Mouse (Mus musculus): Measurements from ENCODE around the gene Stpg4.

- TF ChIP-seq CTCF (IDR thresholded peaks at IDR 0.05; ENCODE audit: low read depth, low read length) (no peak), GATA1 (IDR thresholded peaks at IDR 0.05; ENCODE audit: borderline replicate concordance, low read length) (no peak), POLR2AphosphoS5 (IDR thresholded peaks at IDR 0.05; ENCODE audit: insufficient replicate concordance, low read depth, low read length) (no peak), TAL1 (conservative IDR thresholded peaks at IDR 0.05; ENCODE audit: low read depth, low read length) (no peak), GATA2 (IDR thresholded peaks at IDR 0.05; ENCODE audit: borderline replicate concordance, low read depth, low read length) (no peak)
Measured at GRCm38 (mm10) chr17:87432314-87432713, 4.8 kb upstream of the Stpg4 start.

All from G1E (cell line).